Mouse (Mus musculus): ENCODE measurements around the gene Uba1. TPM values are rescaled to one million over a fixed set of nuclear protein-coding genes. Genes with fewer than 3 reads are reported as not detected.

Uba1 gene
- 385 and 404 TPM in 2 replicates for polyA plus RNA-seq (2015; fragmentation: Nextera tagmentation; extraction: Ambion mirVana)

DNA sequence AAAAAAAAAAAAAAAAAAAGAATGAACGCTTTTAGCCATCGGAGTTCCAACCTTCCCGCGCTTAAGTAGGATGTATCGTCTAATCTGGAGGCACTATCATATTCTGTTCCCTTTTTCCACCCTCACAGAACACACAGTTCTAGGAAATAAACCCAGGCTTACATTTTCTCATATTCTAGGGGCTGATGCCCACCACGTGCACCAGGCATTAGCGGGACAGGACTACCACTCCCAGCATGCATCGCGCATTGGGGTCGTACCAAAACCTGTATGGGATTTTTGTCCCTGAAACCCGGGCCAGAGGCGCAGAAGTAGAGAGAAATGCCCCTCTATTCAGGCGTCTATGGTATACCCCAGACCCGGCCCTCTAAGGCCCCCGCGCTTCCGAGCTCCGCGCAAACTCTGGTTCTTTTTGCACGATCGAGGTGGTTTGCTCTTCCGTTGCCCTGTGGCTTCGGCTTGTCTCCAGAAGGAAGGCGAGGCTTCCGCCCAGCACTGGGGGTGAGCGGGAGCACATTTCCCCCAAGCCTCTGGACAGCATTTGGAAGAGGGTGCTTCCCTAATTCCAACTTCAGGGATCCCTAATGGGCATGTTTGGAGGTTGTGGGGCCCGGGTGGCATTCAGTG is at the start of gene Uba1:
Uba1 (plus strand) TSS at position 301 of the 627 bp plus-strand sequence.
- Histone ChIP-seq H3K9me3 (replicated peaks; ENCODE audit: control insufficient read depth, low read length, poor library complexity, severe bottlenecking) (no peaks in the 10 kb centered on the region), H3K4me1 (ENCODE audit: control insufficient read depth, insufficient read depth, low read length) (peaks cover 4% of the 10 kb centered on the region; the same call in 1 of the 2 replicates), H3K36me3 (ENCODE audit: control insufficient read depth, insufficient read depth, low read length) (no peaks in the 10 kb centered on the region), H3K4me3 (ENCODE audit: low read depth, low read length) (peak within 1 kb of the TSS; percentile 48), H3K9ac (ENCODE audit: low read depth, low read length) (peak within 1 kb of the TSS; percentile 45; the same call in 1 of the 2 replicates), H3K27ac (ENCODE audit: low read length) (peak within 1 kb of the TSS; percentile 19; the same call in 1 of the 2 replicates), H3K27me3 (ENCODE audit: control insufficient read depth, insufficient read depth, low read depth, low read length) (no peaks in the 10 kb centered on the region), H3K4me2 (ENCODE audit: low read length) (peak within 1 kb of the TSS; percentile 83)
- ATAC-seq, result peak; percentile 81
- WGBS, result 12% methylated on average over 27 of the region's 27 CpGs

GRCm38 (mm10) chrX:20608500-20608899 is 49.6 kb upstream of the Uba1 start:
- ATAC-seq, result no peak
- Histone ChIP-seq H3K9ac (ENCODE audit: low read depth, low read length) (no peak overlapping the region), H3K4me1 (ENCODE audit: control insufficient read depth, insufficient read depth, low read length) (no peaks in the 10 kb centered on the region), H3K36me3 (ENCODE audit: control insufficient read depth, insufficient read depth, low read length) (no peaks in the 10 kb centered on the region), H3K9me3 (replicated peaks; ENCODE audit: control insufficient read depth, low read length, poor library complexity, severe bottlenecking) (no peaks in the 10 kb centered on the region), H3K4me2 (ENCODE audit: low read length) (no peak overlapping the region), H3K4me3 (ENCODE audit: low read depth, low read length) (no peak overlapping the region), H3K27ac (ENCODE audit: low read length) (no peak overlapping the region), H3K27me3 (ENCODE audit: control insufficient read depth, insufficient read depth, low read depth, low read length) (no peaks in the 10 kb centered on the region)
- WGBS, result 88% methylated on average over 4 of the region's 4 CpGs

GRCm38 (mm10) chrX:20616861-20617175 is 41.3 kb upstream of the Uba1 start:
- Histone ChIP-seq H3K4me2 (ENCODE audit: low read length) (peak overlapping the region; percentile 60), H3K4me1 (ENCODE audit: control insufficient read depth, insufficient read depth, low read length) (peaks cover 15% of the 10 kb centered on the region), H3K9ac (ENCODE audit: low read depth, low read length) (peak overlapping the region; percentile 73), H3K27me3 (ENCODE audit: control insufficient read depth, insufficient read depth, low read depth, low read length) (no peaks in the 10 kb centered on the region), H3K9me3 (replicated peaks; ENCODE audit: control insufficient read depth, low read length, poor library complexity, severe bottlenecking) (no peaks in the 10 kb centered on the region), H3K27ac (ENCODE audit: low read length) (peak overlapping the region; percentile 90), H3K36me3 (ENCODE audit: control insufficient read depth, insufficient read depth, low read length) (no peaks in the 10 kb centered on the region), H3K4me3 (ENCODE audit: low read depth, low read length) (peak overlapping the region; percentile 56)
- peak; percentile 63; the same call in 1 of the 2 replicates for ATAC-seq
- 27% methylated on average over 17 of the region's 17 CpGs for WGBS

DNA sequence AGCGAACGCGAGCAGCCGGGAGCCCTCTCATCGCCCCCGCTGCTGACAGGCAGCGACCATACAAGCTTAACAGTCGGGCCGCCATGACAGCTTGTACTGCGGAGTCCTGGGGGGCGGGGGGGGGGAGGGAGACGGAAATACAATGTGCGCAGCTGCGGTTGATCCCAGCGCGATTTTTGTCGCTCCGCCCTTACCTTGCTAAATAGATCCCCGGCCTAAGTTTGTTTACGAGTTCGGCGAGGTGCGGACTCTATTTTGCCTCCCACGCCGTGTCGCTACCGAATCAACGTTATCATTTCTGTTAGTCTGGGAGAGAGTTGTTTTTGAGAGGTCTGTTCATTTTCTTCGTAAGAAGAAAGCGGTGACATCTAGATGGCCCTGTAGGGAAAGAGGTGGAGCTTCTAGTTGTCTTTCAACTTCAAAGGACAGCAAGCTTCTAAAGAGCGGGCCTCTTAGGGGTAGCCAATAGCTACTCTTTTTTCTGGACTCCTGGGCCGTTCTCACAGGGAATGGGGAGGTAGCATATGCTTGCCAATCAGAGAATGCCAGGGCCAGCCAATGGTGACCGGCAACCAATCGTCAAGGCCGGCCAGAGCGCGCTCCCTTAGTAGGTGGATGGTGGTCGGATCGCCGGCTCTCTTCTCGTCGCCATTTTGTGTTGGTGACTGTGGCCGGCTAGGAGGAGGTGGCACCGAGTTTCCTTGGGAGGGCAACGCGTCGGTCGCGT is 40.8 kb upstream of the Uba1 start, which contains the start of the genes Rbm10 and Ndufb11:
Rbm10 (plus strand) TSS at position 328 of the 727 bp plus-strand sequence.
Ndufb11 (minus strand) TSS at position 444 of the 727 bp plus-strand sequence.
- Histone ChIP-seq H3K27me3 (ENCODE audit: control insufficient read depth, insufficient read depth, low read depth, low read length) (no peaks in the 10 kb centered on the region), H3K36me3 (ENCODE audit: control insufficient read depth, insufficient read depth, low read length) (no peaks in the 10 kb centered on the region), H3K27ac (ENCODE audit: low read length) (peak within 1 kb of the TSS; percentile 90), H3K4me2 (ENCODE audit: low read length) (peak within 1 kb of the TSS; percentile 68), H3K9me3 (replicated peaks; ENCODE audit: control insufficient read depth, low read length, poor library complexity, severe bottlenecking) (no peaks in the 10 kb centered on the region), H3K4me3 (ENCODE audit: low read depth, low read length) (peak within 1 kb of the TSS; percentile 56), H3K4me1 (ENCODE audit: control insufficient read depth, insufficient read depth, low read length) (peaks cover 15% of the 10 kb centered on the region), H3K9ac (ENCODE audit: low read depth, low read length) (peak within 1 kb of the TSS; percentile 75)
- peak; percentile 98 for ATAC-seq
- 18% methylated on average over 46 of the region's 49 CpGs for WGBS

GRCm38 (mm10) chrX:20617903-20618399 is 40.2 kb upstream of the Uba1 start:
- Histone ChIP-seq H3K4me1 (ENCODE audit: control insufficient read depth, insufficient read depth, low read length) (peaks cover 15% of the 10 kb centered on the region), H3K9ac (ENCODE audit: low read depth, low read length) (peak overlapping the region; percentile 75), H3K4me2 (ENCODE audit: low read length) (peak overlapping the region; percentile 68), H3K9me3 (replicated peaks; ENCODE audit: control insufficient read depth, low read length, poor library complexity, severe bottlenecking) (no peaks in the 10 kb centered on the region), H3K27ac (ENCODE audit: low read length) (peak overlapping the region; percentile 90), H3K27me3 (ENCODE audit: control insufficient read depth, insufficient read depth, low read depth, low read length) (no peaks in the 10 kb centered on the region), H3K36me3 (ENCODE audit: control insufficient read depth, insufficient read depth, low read length) (no peaks in the 10 kb centered on the region), H3K4me3 (ENCODE audit: low read depth, low read length) (peak overlapping the region; percentile 56)
- ATAC-seq, result peak; percentile 76
- 16% methylated on average over 25 of the region's 31 CpGs for WGBS

DNA sequence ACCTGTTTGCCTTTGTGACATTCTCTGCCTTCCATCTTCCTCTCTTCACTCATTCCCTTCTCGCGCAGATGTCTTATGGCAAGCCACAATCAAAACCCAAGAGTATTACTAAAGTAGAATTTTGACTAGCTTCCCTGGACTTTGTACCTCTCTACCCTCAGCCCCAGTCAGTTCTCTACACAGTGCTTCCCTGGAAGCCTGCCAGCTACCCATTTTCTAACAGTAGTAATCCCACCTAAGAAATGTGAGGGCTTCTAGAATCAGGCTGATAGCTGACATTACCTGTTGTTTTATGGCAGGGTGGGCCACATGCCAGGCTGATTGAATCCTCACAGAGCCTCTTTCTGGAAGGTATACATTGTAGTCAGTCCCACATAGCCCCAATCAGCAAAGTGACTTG is 20.0 kb upstream of the Uba1 start:
- H3K9ac ChIP-seq (ENCODE audit: low read depth, low read length), result no peak overlapping the region
- WGBS, result 100% methylated on average over 2 of the region's 2 CpGs
- H3K9me3 ChIP-seq (replicated peaks; ENCODE audit: control insufficient read depth, low read length, poor library complexity, severe bottlenecking), result no peaks in the 10 kb centered on the region; the same call in 1 of the 2 replicates
- H3K27me3 ChIP-seq (ENCODE audit: control insufficient read depth, insufficient read depth, low read depth, low read length), result no peaks in the 10 kb centered on the region
- no peak overlapping the region for H3K4me3 ChIP-seq (ENCODE audit: low read depth, low read length)
- H3K27ac ChIP-seq (ENCODE audit: low read length), result no peak overlapping the region
- no peak overlapping the region for H3K4me2 ChIP-seq (ENCODE audit: low read length)
- peaks cover 9% of the 10 kb centered on the region for H3K36me3 ChIP-seq (ENCODE audit: control insufficient read depth, insufficient read depth, low read length)
- ATAC-seq, result no peak
- no peaks in the 10 kb centered on the region for H3K4me1 ChIP-seq (ENCODE audit: control insufficient read depth, insufficient read depth, low read length)

DNA sequence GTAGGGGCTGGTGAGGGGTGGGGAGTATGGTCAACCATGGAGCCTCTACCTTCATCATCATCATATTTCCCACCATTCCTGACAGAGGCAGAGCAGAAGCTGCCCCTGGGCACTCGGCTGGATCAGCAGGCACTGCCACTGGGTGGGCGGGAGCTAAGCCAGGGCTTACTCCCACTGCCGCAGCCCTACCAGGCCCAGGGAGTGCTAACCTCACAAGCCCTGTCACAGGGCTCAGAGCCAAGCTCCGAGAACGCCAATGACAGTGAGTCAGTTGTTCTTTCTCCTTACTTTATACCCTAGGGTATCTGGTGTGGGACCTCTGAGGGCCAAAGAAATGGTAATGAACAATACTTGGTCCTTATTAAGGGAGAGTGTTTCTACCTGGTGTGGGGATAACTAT is 13.3 kb upstream of the Uba1 start:
- Histone ChIP-seq H3K36me3 (ENCODE audit: control insufficient read depth, insufficient read depth, low read length) (peaks cover 21% of the 10 kb centered on the region), H3K27me3 (ENCODE audit: control insufficient read depth, insufficient read depth, low read depth, low read length) (no peaks in the 10 kb centered on the region), H3K4me2 (ENCODE audit: low read length) (no peak overlapping the region), H3K27ac (ENCODE audit: low read length) (no peak overlapping the region), H3K4me1 (ENCODE audit: control insufficient read depth, insufficient read depth, low read length) (no peaks in the 10 kb centered on the region), H3K9ac (ENCODE audit: low read depth, low read length) (no peak overlapping the region), H3K4me3 (ENCODE audit: low read depth, low read length) (no peak overlapping the region), H3K9me3 (replicated peaks; ENCODE audit: control insufficient read depth, low read length, poor library complexity, severe bottlenecking) (no peaks in the 10 kb centered on the region; the same call in 1 of the 2 replicates)
- ATAC-seq, result no peak
- 87% methylated on average over 5 of the region's 5 CpGs for WGBS

DNA sequence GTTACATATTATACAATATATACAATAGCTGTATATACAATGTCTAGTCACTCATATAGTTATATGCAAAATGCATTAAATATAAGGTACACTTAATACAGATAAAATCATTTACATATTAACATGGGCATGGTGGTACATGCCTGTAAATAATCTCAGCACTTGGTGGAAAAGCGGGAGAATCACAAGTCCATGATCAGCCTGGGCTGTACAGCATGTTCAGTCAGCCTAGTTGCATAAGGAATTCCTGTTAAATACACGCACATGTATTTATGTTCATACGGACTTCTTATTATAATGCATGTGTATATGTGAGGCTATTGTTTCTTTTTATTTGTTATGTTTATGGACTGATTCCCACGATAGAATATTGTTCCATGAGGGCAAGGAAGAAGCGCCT is 533 bp upstream of the Uba1 start:
- no peaks in the 10 kb centered on the region for H3K36me3 ChIP-seq (ENCODE audit: control insufficient read depth, insufficient read depth, low read length)
- peak overlapping the region; percentile 83 for H3K4me2 ChIP-seq (ENCODE audit: low read length)
- H3K9me3 ChIP-seq (replicated peaks; ENCODE audit: control insufficient read depth, low read length, poor library complexity, severe bottlenecking), result no peaks in the 10 kb centered on the region
- peaks cover 4% of the 10 kb centered on the region; the same call in 1 of the 2 replicates for H3K4me1 ChIP-seq (ENCODE audit: control insufficient read depth, insufficient read depth, low read length)
- 29% methylated on average over 5 of the region's 5 CpGs for WGBS
- no peak overlapping the region for H3K9ac ChIP-seq (ENCODE audit: low read depth, low read length)
- no peak for ATAC-seq
- H3K4me3 ChIP-seq (ENCODE audit: low read depth, low read length), result peak overlapping the region; percentile 48; the same call in 1 of the 2 replicates
- H3K27me3 ChIP-seq (ENCODE audit: control insufficient read depth, insufficient read depth, low read depth, low read length), result no peaks in the 10 kb centered on the region
- H3K27ac ChIP-seq (ENCODE audit: low read length), result no peak overlapping the region

All from midbrain, embryonic 16.5 days (tissue).